Mouse (Mus musculus) embryonic facial prominence, embryonic 15.5 days (tissue): ENCODE measurements around the gene Rhag. TPM values are rescaled to one million over a fixed set of nuclear protein-coding genes. Genes with fewer than 3 reads are reported as not detected.

Experiments used
- ATAC-seq: fragments of 200-750 bp; cut with Nextera tagmentation; 2 replicates; pipeline ENCODE4 v1.8.0; 2017; ENCODE audit warnings: low read depth, moderate TSS enrichment; ENCODE audit not compliant: insufficient number of reproducible peaks, low FRiP score, low TSS enrichment
- H3K27ac ChIP-seq: fragments of 300-500 bp; sonication (generic); replicated peaks from 2 replicates; pipeline ENCODE4 v1.5.1; 2015; ENCODE audit warnings: mild to moderate bottlenecking, inconsistent platforms
- H3K27me3 ChIP-seq: fragments of 300-500 bp; sonication (generic); 2 replicates; pipeline ENCODE4 v1.6.1; 2015; ENCODE audit warnings: inconsistent platforms
- H3K36me3 ChIP-seq: fragments of 300-500 bp; sonication (generic); 2 replicates; pipeline ENCODE4 v1.6.1; 2015; ENCODE audit warnings: mild to moderate bottlenecking, inconsistent platforms
- H3K4me1 ChIP-seq: fragments of 300-500 bp; sonication (generic); 2 replicates; pipeline ENCODE4 v1.6.1; 2015; ENCODE audit warnings: inconsistent platforms
- H3K4me2 ChIP-seq: fragments of 300-500 bp; sonication (generic); replicated peaks from 2 replicates; pipeline ENCODE4 v1.6.1; 2015; ENCODE audit warnings: mild to moderate bottlenecking, inconsistent platforms
- H3K4me3 ChIP-seq: fragments of 300-500 bp; sonication (generic); replicated peaks from 2 replicates; pipeline ENCODE4 v1.5.1; 2015; ENCODE audit warnings: mild to moderate bottlenecking, inconsistent platforms
- H3K9ac ChIP-seq: fragments of 300-500 bp; sonication (generic); 2 replicates; pipeline ENCODE4 v1.6.1; 2015; ENCODE audit warnings: inconsistent platforms
- H3K9me3 ChIP-seq: fragments of 300-500 bp; sonication (generic); replicated peaks from 2 replicates; pipeline ENCODE4 v1.6.1; 2016; ENCODE audit warnings: inconsistent platforms
- WGBS: fragments of 180-500 bp; shearing (Covaris S2); methylation state at CpG from one replicate; pipeline ENCODE4 v1.1.7; 2015; 5-methylcytosine and 5-hydroxymethylcytosine counted together
- polyA plus RNA-seq: library from polyadenylated mRNA; unstranded; fragments of >200 nt; fragmentation: Nextera tagmentation; extraction: Ambion mirVana; gene quantifications from 2 replicates; pipeline ENCODE4 v1.2.1, GENCODE M21; 2015

The Rhag gene
- polyA plus RNA-seq = 0.13 and 0.35 TPM in 2 replicates

- Histone ChIP-seq H3K36me3 (no peaks in the 10 kb centered on the region), H3K27me3 (no peaks in the 10 kb centered on the region), H3K9ac (no peak within 1 kb of the TSS), H3K9me3 (no peaks in the 10 kb centered on the region), H3K4me3 (no peak within 1 kb of the TSS), H3K27ac (no peak within 1 kb of the TSS), H3K4me2 (no peak within 1 kb of the TSS), H3K4me1 (no peaks in the 10 kb centered on the region)
- WGBS = 67% methylated on average over 1 of the region's 1 CpGs
- no peak for ATAC-seq
Observed at GRCm38 (mm10) chr17:40810934-40811333, at the start of gene Rhag. Gene Rhag (plus strand): TSS chr17:40811126.

GRCm38 (mm10) chr17:40763662-40764061 lies 47.3 kb upstream of the Rhag start:
- no peak overlapping the region for H3K9ac ChIP-seq
- WGBS = 79% methylated on average over 4 of the region's 4 CpGs
- H3K27ac ChIP-seq = no peak overlapping the region
- H3K4me2 ChIP-seq = no peak overlapping the region
- no peak overlapping the region for H3K4me3 ChIP-seq
- H3K4me1 ChIP-seq = no peaks in the 10 kb centered on the region
- H3K9me3 ChIP-seq = no peaks in the 10 kb centered on the region
- H3K27me3 ChIP-seq = no peaks in the 10 kb centered on the region
- H3K36me3 ChIP-seq = no peaks in the 10 kb centered on the region
- no peak for ATAC-seq

GRCm38 (mm10) chr17:40767120-40767519 lies 43.8 kb upstream of the Rhag start:
- H3K27ac ChIP-seq = no peak overlapping the region
- H3K4me3 ChIP-seq = no peak overlapping the region
- H3K9me3 ChIP-seq = no peaks in the 10 kb centered on the region
- H3K4me1 ChIP-seq = no peaks in the 10 kb centered on the region
- H3K4me2 ChIP-seq = no peak overlapping the region
- WGBS = 90% methylated on average over 1 of the region's 1 CpGs
- H3K27me3 ChIP-seq = no peaks in the 10 kb centered on the region
- no peak overlapping the region for H3K9ac ChIP-seq
- no peaks in the 10 kb centered on the region for H3K36me3 ChIP-seq
- no peak for ATAC-seq

- Histone ChIP-seq H3K9me3 (no peaks in the 10 kb centered on the region), H3K36me3 (no peaks in the 10 kb centered on the region), H3K4me2 (no peak overlapping the region), H3K27me3 (no peaks in the 10 kb centered on the region), H3K27ac (no peak overlapping the region), H3K9ac (no peak overlapping the region), H3K4me3 (no peak overlapping the region), H3K4me1 (no peaks in the 10 kb centered on the region)
- ATAC-seq = no peak
Observed at GRCm38 (mm10) chr17:40789877-40790276, 21.0 kb upstream of the Rhag start.

- H3K9me3 ChIP-seq = no peaks in the 10 kb centered on the region
- no peak for ATAC-seq
- H3K4me1 ChIP-seq = no peaks in the 10 kb centered on the region
- H3K27ac ChIP-seq = no peak overlapping the region
- no peaks in the 10 kb centered on the region for H3K36me3 ChIP-seq
- H3K4me3 ChIP-seq = no peak overlapping the region
- H3K27me3 ChIP-seq = no peaks in the 10 kb centered on the region
- no peak overlapping the region for H3K9ac ChIP-seq
- no peak overlapping the region for H3K4me2 ChIP-seq
- WGBS = 43% methylated on average over 20 of the region's 20 CpGs
Observed at GRCm38 (mm10) chr17:40793921-40794854, 16.7 kb upstream of the Rhag start.

GRCm38 (mm10) chr17:40802707-40803340 lies 8.1 kb upstream of the Rhag start:
- H3K27ac ChIP-seq = no peak overlapping the region
- no peaks in the 10 kb centered on the region for H3K27me3 ChIP-seq
- WGBS = 62% methylated on average over 3 of the region's 3 CpGs
- H3K4me3 ChIP-seq = no peak overlapping the region
- H3K9me3 ChIP-seq = no peaks in the 10 kb centered on the region
- H3K4me1 ChIP-seq = no peaks in the 10 kb centered on the region
- H3K4me2 ChIP-seq = no peak overlapping the region
- ATAC-seq = no peak
- no peaks in the 10 kb centered on the region for H3K36me3 ChIP-seq
- no peak overlapping the region for H3K9ac ChIP-seq

GRCm38 (mm10) chr17:40806550-40806949 lies 4.4 kb upstream of the Rhag start:
- no peaks in the 10 kb centered on the region for H3K4me1 ChIP-seq
- no peak for ATAC-seq
- no peaks in the 10 kb centered on the region for H3K36me3 ChIP-seq
- H3K4me3 ChIP-seq = no peak overlapping the region
- H3K27ac ChIP-seq = no peak overlapping the region
- no peak overlapping the region for H3K4me2 ChIP-seq
- WGBS = 47% methylated on average over 3 of the region's 3 CpGs
- no peaks in the 10 kb centered on the region for H3K9me3 ChIP-seq
- no peak overlapping the region for H3K9ac ChIP-seq
- no peaks in the 10 kb centered on the region for H3K27me3 ChIP-seq

GRCm38 (mm10) chr17:40806953-40807572 lies 3.9 kb upstream of the Rhag start, which contains the start of gene Crisp2:
Gene Crisp2 (minus strand): TSS chr17:40807003.
- ATAC-seq = no peak
- Histone ChIP-seq H3K4me2 (no peak within 1 kb of the TSS), H3K27me3 (no peaks in the 10 kb centered on the region), H3K4me3 (no peak within 1 kb of the TSS), H3K9me3 (no peaks in the 10 kb centered on the region), H3K4me1 (no peaks in the 10 kb centered on the region), H3K9ac (no peak within 1 kb of the TSS), H3K36me3 (no peaks in the 10 kb centered on the region), H3K27ac (no peak within 1 kb of the TSS)
- WGBS = 40% methylated on average over 2 of the region's 2 CpGs

- no peak overlapping the region for H3K9ac ChIP-seq
- H3K27ac ChIP-seq = no peak overlapping the region
- no peaks in the 10 kb centered on the region for H3K9me3 ChIP-seq
- no peak overlapping the region for H3K4me3 ChIP-seq
- ATAC-seq = no peak
- H3K36me3 ChIP-seq = no peaks in the 10 kb centered on the region
- H3K4me1 ChIP-seq = no peaks in the 10 kb centered on the region
- no peaks in the 10 kb centered on the region for H3K27me3 ChIP-seq
- H3K4me2 ChIP-seq = no peak overlapping the region
Observed at GRCm38 (mm10) chr17:40808071-40808470, 2.9 kb upstream of the Rhag start.

- Histone ChIP-seq H3K4me1 (no peaks in the 10 kb centered on the region), H3K9ac (no peak overlapping the region), H3K4me3 (no peak overlapping the region)
Observed at GRCm38 (mm10) chr17:40811560-40811959, 634 bp downstream of the Rhag start.

GRCm38 (mm10) chr17:40812259-40812658 lies 1.3 kb downstream of the Rhag start:
- ATAC-seq = no peak
- Histone ChIP-seq H3K27ac (no peak overlapping the region), H3K36me3 (no peaks in the 10 kb centered on the region), H3K27me3 (no peaks in the 10 kb centered on the region), H3K9ac (no peak overlapping the region), H3K4me3 (no peak overlapping the region), H3K9me3 (no peaks in the 10 kb centered on the region), H3K4me2 (no peak overlapping the region), H3K4me1 (no peaks in the 10 kb centered on the region)
- 69% methylated on average over 2 of the region's 2 CpGs for WGBS

More at GRCm38 (mm10) chr17:40811560-40811959, 634 bp downstream of the Rhag start:
- Histone ChIP-seq H3K4me2 (no peak overlapping the region), H3K9me3 (no peaks in the 10 kb centered on the region), H3K36me3 (no peaks in the 10 kb centered on the region), H3K27me3 (no peaks in the 10 kb centered on the region), H3K27ac (no peak overlapping the region)
- WGBS = 83% methylated on average over 1 of the region's 1 CpGs
- no peak for ATAC-seq
